Mouse (Mus musculus) midbrain, embryonic 12.5 days (tissue): ENCODE measurements at regions not wholly inside any gene's neighbourhood (a gene's known extent, or its start where the extent isn't known, plus 50 kb on each side); places are given as distances from the start of the nearest gene placed in this dataset.

Source experiments
- ATAC-seq: fragments of 200-750 bp; cut with Nextera tagmentation; 2 replicates; pipeline ENCODE4 v1.8.0; 2017; ENCODE audit warnings: low read depth, moderate TSS enrichment, moderate library complexity; ENCODE audit not compliant: low FRiP score
- H3K27ac ChIP-seq: fragments of 300-500 bp; sonication (generic); replicated peaks from 2 replicates; pipeline ENCODE4 v1.5.1; 2016; ENCODE audit warnings: mild to moderate bottlenecking
- H3K27me3 ChIP-seq: fragments of 300-500 bp; sonication (generic); 2 replicates; pipeline ENCODE4 v1.6.1; 2016; ENCODE audit warnings: mild to moderate bottlenecking
- H3K36me3 ChIP-seq: fragments of 300-500 bp; sonication (generic); 2 replicates; pipeline ENCODE4 v1.6.1; 2016
- H3K4me1 ChIP-seq: fragments of 300-500 bp; sonication (generic); 2 replicates; pipeline ENCODE4 v1.6.1; 2016
- H3K4me2 ChIP-seq: fragments of 300-500 bp; sonication (generic); replicated peaks from 2 replicates; pipeline ENCODE4 v1.6.1; 2016; ENCODE audit warnings: mild to moderate bottlenecking, moderate library complexity
- H3K4me3 ChIP-seq: fragments of 300-500 bp; sonication (generic); 2 replicates; pipeline ENCODE4 v1.5.1; 2016; ENCODE audit warnings: mild to moderate bottlenecking
- H3K9ac ChIP-seq: fragments of 300-500 bp; sonication (generic); replicated peaks from 2 replicates; pipeline ENCODE4 v1.6.1; 2016; ENCODE audit warnings: mild to moderate bottlenecking, moderate library complexity
- H3K9me3 ChIP-seq: fragments of 300-500 bp; sonication (generic); 2 replicates; pipeline ENCODE4 v1.6.1; 2016; ENCODE audit warnings: mild to moderate bottlenecking
- WGBS: fragments of 180-500 bp; shearing (Covaris S2); methylation state at CpG from one replicate; pipeline ENCODE4 v1.1.7; 2016; 5-methylcytosine and 5-hydroxymethylcytosine counted together

DNA sequence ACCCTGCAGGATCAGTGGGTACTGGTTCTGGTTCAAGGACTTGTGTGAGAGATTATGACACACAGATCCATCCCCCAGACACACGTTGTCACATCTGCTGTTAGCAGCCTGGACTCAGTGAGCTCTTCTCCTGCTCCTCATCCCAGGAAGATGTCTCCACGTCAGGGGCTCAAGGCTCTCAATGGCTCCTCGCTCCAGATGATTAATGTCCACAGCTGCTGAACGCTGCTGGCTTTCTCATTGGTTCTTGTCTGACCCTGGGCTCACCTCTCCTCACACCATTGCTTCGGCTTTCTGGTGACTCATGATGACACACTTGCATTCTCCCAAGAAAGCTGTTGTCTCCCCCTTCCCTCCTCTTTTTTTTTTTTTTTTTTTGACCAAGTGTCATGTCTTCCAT, 116.2 kb downstream of the Gadd45g start:
- 65% methylated on average over 5 of the region's 5 CpGs for WGBS
- ATAC-seq, result no peak
- H3K27ac ChIP-seq, result no peak overlapping the region
- no peak overlapping the region for H3K9ac ChIP-seq
- H3K9me3 ChIP-seq, result no peaks in the 10 kb centered on the region
- peaks cover 8% of the 10 kb centered on the region for H3K4me1 ChIP-seq
- H3K4me3 ChIP-seq, result no peak overlapping the region
- H3K27me3 ChIP-seq, result peaks cover 27% of the 10 kb centered on the region
- no peak overlapping the region for H3K4me2 ChIP-seq
- H3K36me3 ChIP-seq, result no peaks in the 10 kb centered on the region

- Histone ChIP-seq H3K9me3 (no peaks in the 10 kb centered on the region), H3K4me1 (peaks cover 8% of the 10 kb centered on the region), H3K27me3 (peaks cover 35% of the 10 kb centered on the region), H3K4me3 (no peak overlapping the region), H3K36me3 (no peaks in the 10 kb centered on the region), H3K27ac (no peak overlapping the region), H3K4me2 (no peak overlapping the region), H3K9ac (no peak overlapping the region)
- WGBS, result 72% methylated on average over 6 of the region's 6 CpGs
- no peak for ATAC-seq
Measured at GRCm38 (mm10) chr13:51963966-51964365, 117.5 kb downstream of the Gadd45g start.

- Histone ChIP-seq H3K4me3 (no peak overlapping the region), H3K4me1 (peaks cover 8% of the 10 kb centered on the region), H3K36me3 (no peaks in the 10 kb centered on the region), H3K9me3 (no peaks in the 10 kb centered on the region), H3K27me3 (peaks cover 35% of the 10 kb centered on the region), H3K4me2 (no peak overlapping the region), H3K27ac (no peak overlapping the region), H3K9ac (no peak overlapping the region)
- ATAC-seq, result no peak
- WGBS, result 33% methylated on average over 6 of the region's 6 CpGs
Measured at GRCm38 (mm10) chr13:51964416-51964815, 117.9 kb downstream of the Gadd45g start.

GRCm38 (mm10) chr13:51964921-51965320, 118.4 kb downstream of the Gadd45g start:
- H3K4me1 ChIP-seq, result peaks cover 8% of the 10 kb centered on the region
- no peak for ATAC-seq
- no peaks in the 10 kb centered on the region for H3K36me3 ChIP-seq
- 63% methylated on average over 2 of the region's 2 CpGs for WGBS
- H3K9ac ChIP-seq, result no peak overlapping the region
- H3K4me3 ChIP-seq, result no peak overlapping the region
- H3K4me2 ChIP-seq, result no peak overlapping the region
- H3K27me3 ChIP-seq, result peaks cover 38% of the 10 kb centered on the region
- no peaks in the 10 kb centered on the region for H3K9me3 ChIP-seq
- H3K27ac ChIP-seq, result no peak overlapping the region

DNA sequence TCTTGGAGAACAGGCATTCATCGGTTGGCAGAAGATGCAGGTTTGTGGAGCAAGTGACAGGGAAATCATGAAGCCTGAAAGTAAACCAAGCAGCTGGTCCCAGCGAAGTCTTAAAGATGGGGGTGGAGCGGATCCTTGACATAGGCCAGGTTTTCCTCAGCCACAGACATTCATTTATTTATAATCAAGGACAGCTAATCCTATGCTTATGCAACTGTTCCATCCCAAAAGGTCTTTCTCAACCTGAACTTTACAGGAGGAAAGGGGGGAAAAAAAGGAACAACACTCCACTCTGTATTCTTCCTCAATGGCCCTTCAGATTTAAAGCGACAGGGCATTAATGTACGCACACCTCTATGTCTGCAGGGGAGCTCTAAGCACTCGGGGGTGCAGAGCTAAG, 121.6 kb downstream of the Gadd45g start:
- ATAC-seq, result no peak

GRCm38 (mm10) chr13:51968796-51969195, 122.3 kb downstream of the Gadd45g start:
- H3K4me3 ChIP-seq, result no peak overlapping the region
- H3K36me3 ChIP-seq, result no peaks in the 10 kb centered on the region
- peaks cover 10% of the 10 kb centered on the region for H3K4me1 ChIP-seq
- ATAC-seq, result no peak
- 83% methylated on average over 9 of the region's 9 CpGs for WGBS
- peaks cover 35% of the 10 kb centered on the region for H3K27me3 ChIP-seq
- no peak overlapping the region for H3K9ac ChIP-seq
- no peak overlapping the region for H3K27ac ChIP-seq
- H3K9me3 ChIP-seq, result no peaks in the 10 kb centered on the region
- no peak overlapping the region for H3K4me2 ChIP-seq

More for the DNA sequence above, 121.6 kb downstream of the Gadd45g start:
- H3K9ac ChIP-seq, result no peak overlapping the region
- 86% methylated on average over 6 of the region's 6 CpGs for WGBS
- no peak overlapping the region for H3K4me3 ChIP-seq
- no peaks in the 10 kb centered on the region for H3K36me3 ChIP-seq
- H3K4me2 ChIP-seq, result no peak overlapping the region
- peaks cover 9% of the 10 kb centered on the region for H3K4me1 ChIP-seq
- H3K27me3 ChIP-seq, result peaks cover 42% of the 10 kb centered on the region
- no peaks in the 10 kb centered on the region for H3K9me3 ChIP-seq
- H3K27ac ChIP-seq, result no peak overlapping the region

GRCm38 (mm10) chr13:51970051-51970450, 123.6 kb downstream of the Gadd45g start:
- 94% methylated on average over 11 of the region's 11 CpGs for WGBS
- Histone ChIP-seq H3K27ac (no peak overlapping the region), H3K9ac (no peak overlapping the region), H3K9me3 (no peaks in the 10 kb centered on the region), H3K36me3 (no peaks in the 10 kb centered on the region), H3K27me3 (peaks cover 36% of the 10 kb centered on the region), H3K4me3 (no peak overlapping the region), H3K4me2 (no peak overlapping the region), H3K4me1 (0 out of 2 replicates have a peak, but pooled peaks cover 2% of the 10 kb centered on the region)
- ATAC-seq, result no peak

DNA sequence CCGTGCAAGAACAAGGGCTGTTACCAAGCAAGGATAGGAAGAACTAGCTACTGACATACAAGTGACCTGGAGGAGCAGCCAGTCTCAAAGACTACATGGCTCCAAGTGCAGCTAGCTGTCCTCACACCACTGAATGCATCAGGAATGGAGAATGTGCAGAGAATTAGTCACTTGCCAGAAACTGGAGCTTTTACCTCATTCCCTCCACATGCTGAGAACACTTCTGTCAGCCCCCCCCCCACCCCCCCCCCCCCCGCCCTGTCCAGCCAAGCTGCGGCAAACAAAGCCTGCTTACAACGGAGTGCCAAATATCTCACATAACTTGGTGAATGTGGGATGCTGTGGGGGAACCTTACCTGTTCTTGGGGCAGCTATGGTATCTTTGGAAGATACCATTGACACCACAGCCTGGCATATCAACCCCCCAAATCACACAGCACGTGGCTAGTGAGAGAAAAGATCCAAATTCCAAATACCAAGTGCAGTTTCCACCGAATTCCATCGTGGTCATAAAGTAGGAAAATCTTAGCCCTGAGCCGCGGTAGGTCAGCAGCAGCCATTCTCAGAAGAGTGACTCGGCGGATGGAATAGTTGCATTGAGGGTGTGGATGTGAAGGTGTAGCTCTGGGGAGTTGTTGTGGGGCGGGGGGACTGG, 126.3 kb downstream of the Gadd45g start:
- Histone ChIP-seq H3K9me3 (no peaks in the 10 kb centered on the region), H3K9ac (no peak overlapping the region), H3K4me3 (no peak overlapping the region), H3K36me3 (no peaks in the 10 kb centered on the region), H3K4me2 (no peak overlapping the region), H3K27ac (no peak overlapping the region), H3K4me1 (peaks cover 19% of the 10 kb centered on the region), H3K27me3 (peaks cover 37% of the 10 kb centered on the region)
- WGBS, result 86% methylated on average over 12 of the region's 12 CpGs
- no peak for ATAC-seq

DNA sequence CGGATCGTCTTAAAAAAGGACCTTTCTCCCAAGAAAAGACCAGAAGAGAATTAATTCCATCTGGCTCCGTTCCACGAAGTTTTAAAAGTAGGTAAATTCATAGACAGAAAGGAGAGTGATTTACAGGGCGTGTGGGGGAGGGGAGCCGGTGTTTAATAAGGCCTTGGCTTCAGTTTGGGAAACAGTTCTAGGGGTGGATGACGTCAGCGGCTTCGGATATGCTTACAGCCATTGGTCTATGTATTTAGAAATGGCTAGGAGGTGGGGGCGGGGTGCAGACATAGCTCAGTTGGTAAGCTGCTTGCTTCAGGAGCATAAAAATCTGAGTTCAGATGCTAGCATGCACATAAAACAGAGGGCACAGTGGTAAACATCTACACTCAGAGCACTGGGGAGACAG, 127.0 kb downstream of the Gadd45g start:
- Histone ChIP-seq H3K36me3 (no peaks in the 10 kb centered on the region), H3K27me3 (peaks cover 32% of the 10 kb centered on the region), H3K4me2 (no peak overlapping the region), H3K4me1 (peaks cover 19% of the 10 kb centered on the region), H3K27ac (no peak overlapping the region), H3K4me3 (no peak overlapping the region), H3K9me3 (no peaks in the 10 kb centered on the region), H3K9ac (no peak overlapping the region)
- WGBS, result 84% methylated on average over 10 of the region's 10 CpGs
- ATAC-seq, result no peak

GRCm38 (mm10) chr13:51974101-51974500, 127.6 kb downstream of the Gadd45g start:
- peaks cover 19% of the 10 kb centered on the region for H3K4me1 ChIP-seq
- H3K9ac ChIP-seq, result no peak overlapping the region
- no peaks in the 10 kb centered on the region for H3K36me3 ChIP-seq
- ATAC-seq, result no peak
- H3K27me3 ChIP-seq, result peaks cover 27% of the 10 kb centered on the region
- 90% methylated on average over 6 of the region's 6 CpGs for WGBS
- H3K27ac ChIP-seq, result no peak overlapping the region
- H3K4me3 ChIP-seq, result no peak overlapping the region
- H3K4me2 ChIP-seq, result no peak overlapping the region
- H3K9me3 ChIP-seq, result no peaks in the 10 kb centered on the region

GRCm38 (mm10) chr13:51975330-51975729, 128.9 kb downstream of the Gadd45g start:
- Histone ChIP-seq H3K4me1 (peaks cover 19% of the 10 kb centered on the region), H3K27me3 (peaks cover 21% of the 10 kb centered on the region), H3K4me3 (no peak overlapping the region), H3K9ac (no peak overlapping the region), H3K27ac (no peak overlapping the region), H3K4me2 (no peak overlapping the region), H3K9me3 (no peaks in the 10 kb centered on the region), H3K36me3 (no peaks in the 10 kb centered on the region)
- ATAC-seq, result no peak
- 75% methylated on average over 10 of the region's 10 CpGs for WGBS

- Histone ChIP-seq H3K4me1 (peaks cover 19% of the 10 kb centered on the region), H3K36me3 (no peaks in the 10 kb centered on the region), H3K27me3 (peaks cover 21% of the 10 kb centered on the region), H3K9me3 (no peaks in the 10 kb centered on the region), H3K4me3 (no peak overlapping the region), H3K27ac (peak overlapping the region; percentile 46), H3K9ac (no peak overlapping the region), H3K4me2 (no peak overlapping the region)
- WGBS, result 48% methylated on average over 7 of the region's 7 CpGs
- ATAC-seq, result no peak
Measured at GRCm38 (mm10) chr13:51975801-51976601, 129.5 kb downstream of the Gadd45g start.
